In genomic region chr16:95873297-95873696, GRCm38 (mm10) we compare ENCODE assay signal across 15 mouse cellular contexts.
"Had no signal": no experiment of that assay in that cellular context is flagged by ENCODE, and none has a peak within 500 bp of the region (broad histone marks: within the 10 kb centered on the region; RNA-seq: fewer than 3 reads in every experiment).

No protein-coding gene starts in this region.

- H3K27me3 ChIP-seq: kidney, embryonic 15.5 days; liver, embryonic 13.5 days; midbrain, embryonic 13.5 days; neural tube, embryonic 13.5 days had no signal

- ATAC-seq: midbrain, embryonic 13.5 days; midbrain, embryonic 16.5 days had no signal

- H3K27ac ChIP-seq: kidney, embryonic 15.5 days; left cerebral cortex, adult 2 months; liver, embryonic 13.5 days; midbrain, embryonic 10.5 days; midbrain, embryonic 13.5 days; neural tube, embryonic 13.5 days had no signal

- H3K9ac ChIP-seq: kidney, embryonic 15.5 days; liver, embryonic 13.5 days; midbrain, embryonic 13.5 days; neural tube, embryonic 13.5 days had no signal

- H3K4me2 ChIP-seq: kidney, embryonic 15.5 days; liver, embryonic 13.5 days; midbrain, embryonic 13.5 days; neural tube, embryonic 13.5 days had no signal

- H3K36me3 ChIP-seq: kidney, embryonic 15.5 days; liver, embryonic 13.5 days; midbrain, embryonic 10.5 days; midbrain, embryonic 13.5 days; neural tube, embryonic 13.5 days had no signal

- H3K9me3 ChIP-seq: kidney, embryonic 15.5 days; liver, embryonic 13.5 days; midbrain, embryonic 10.5 days; midbrain, embryonic 13.5 days; neural tube, embryonic 13.5 days had no signal

- DNase-seq: kidney, adult 8-10 months; kidney, postnatal 10 days; kidney, postnatal 36 days; layer of hippocampus, postnatal 36 days; liver, embryonic 13.5 days; lung, adult 2 months; lung, postnatal 14 days; lung, postnatal 4 days had no signal

- H3K4me3 ChIP-seq: kidney, embryonic 15.5 days; left cerebral cortex, adult 2 months; liver, embryonic 13.5 days; midbrain, embryonic 10.5 days; midbrain, embryonic 13.5 days; myocyte; neural tube, embryonic 13.5 days had no signal

- H3K4me1 ChIP-seq: kidney, embryonic 15.5 days; liver, embryonic 13.5 days; midbrain, embryonic 13.5 days had no signal
